Mouse (Mus musculus): Measurements from ENCODE around the gene Tulp2. TPM values are rescaled to one million over a fixed set of nuclear protein-coding genes. Genes with fewer than 3 reads are reported as not detected.
"Not testable (repeated sequence)": the region's sequence is repeated elsewhere in the genome, so short reads cannot be mapped to it uniquely, and the experiment has no call there.

Tulp2 gene
- polyA plus RNA-seq, 1 experiment: not detected

GRCm38 (mm10) chr7:45465112-45465511 is 16.6 kb upstream of the Tulp2 start:
- peak overlapping the region; percentile 3; the same call in 1 of the 2 replicates for H3K27ac ChIP-seq (ENCODE audit: insufficient read depth, low read length)
- H3K4me3 ChIP-seq (ENCODE audit: insufficient read depth, low read length): peak overlapping the region; percentile 96
- H3K4me1 ChIP-seq (ENCODE audit: control insufficient read depth, insufficient read depth, low read length): peaks cover 12% of the 10 kb centered on the region
- TF ChIP-seq POLR2A (IDR thresholded peaks at IDR 0.05; ENCODE audit: low read depth, low read length) (no peak), CTCF (IDR thresholded peaks at IDR 0.05; ENCODE audit: borderline replicate concordance, insufficient read depth, low read length) (no peak)

DNA sequence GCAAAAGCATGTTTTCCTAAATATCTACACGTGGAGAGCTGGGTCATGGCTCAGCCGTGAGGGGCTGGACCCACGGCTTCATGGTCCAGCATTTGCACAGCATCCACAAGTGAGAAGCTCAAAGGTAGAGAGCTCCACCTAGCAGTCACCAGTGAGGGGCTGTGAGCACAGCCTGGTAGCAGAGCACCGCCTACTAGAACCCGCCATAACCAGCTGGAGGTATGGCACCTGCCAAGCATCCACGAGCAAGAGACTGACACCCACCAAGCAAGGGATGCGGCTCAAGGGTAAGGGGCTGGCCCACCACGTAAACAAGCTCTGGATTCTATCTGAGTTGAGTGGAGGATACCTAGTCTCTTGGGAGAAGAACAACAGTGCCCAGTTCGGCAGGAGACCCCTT is 16.1 kb upstream of the Tulp2 start:
- H3K4me1 ChIP-seq (ENCODE audit: control insufficient read depth, insufficient read depth, low read length): peaks cover 9% of the 10 kb centered on the region
- H3K4me3 ChIP-seq (ENCODE audit: insufficient read depth, low read length): peak overlapping the region; percentile 96
- peak overlapping the region; percentile 90; the same call in 1 of the 2 replicates for H3K27ac ChIP-seq (ENCODE audit: insufficient read depth, low read length)
- TF ChIP-seq CTCF (IDR thresholded peaks at IDR 0.05; ENCODE audit: borderline replicate concordance, insufficient read depth, low read length) (no peak), POLR2A (IDR thresholded peaks at IDR 0.05; ENCODE audit: low read depth, low read length) (no peak)

DNA sequence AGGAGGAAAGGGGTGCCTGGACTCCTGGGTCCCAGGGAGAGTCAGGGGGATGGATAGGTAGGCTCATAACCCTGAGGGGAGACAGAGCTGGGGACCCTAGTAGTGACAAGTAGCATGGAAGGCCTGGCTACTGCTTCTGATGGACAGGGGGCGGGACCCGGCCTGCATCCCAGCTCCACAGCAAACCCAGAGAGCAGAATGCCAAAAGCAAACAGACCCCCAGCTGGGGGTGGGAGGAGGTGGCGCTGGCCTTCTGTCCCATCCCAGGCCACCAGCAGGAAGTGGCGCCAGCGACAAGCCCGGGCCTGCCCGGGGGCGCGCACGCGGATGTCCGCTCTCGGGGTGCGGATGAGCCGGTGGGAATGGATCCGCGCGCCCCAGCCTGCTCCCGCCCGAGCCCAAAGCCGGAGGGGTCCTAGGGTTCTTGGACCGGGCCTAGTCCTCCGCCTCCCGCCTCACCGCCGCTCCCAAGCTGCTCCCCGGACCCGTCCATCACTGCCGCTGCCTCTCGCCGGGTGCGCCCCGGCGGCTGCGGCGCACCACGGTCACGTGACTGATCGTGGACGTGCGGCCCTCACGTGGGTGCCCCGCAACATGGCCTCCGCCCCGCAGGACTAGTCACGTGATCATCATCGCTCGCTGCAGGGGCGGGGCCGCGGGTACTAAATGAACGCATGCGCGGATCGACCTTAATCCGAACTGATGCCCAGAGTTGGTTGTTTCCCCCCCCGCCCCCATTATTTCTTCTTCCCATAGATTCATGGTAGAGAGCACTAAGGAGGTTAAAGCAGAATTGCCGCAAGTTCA is 15.2 kb upstream of the Tulp2 start, which contains the start of gene Bax:
Gene Bax, minus strand, starts transcription at position 616 of the 807 bp plus-strand sequence.
- TF ChIP-seq CTCF (IDR thresholded peaks at IDR 0.05; ENCODE audit: borderline replicate concordance, insufficient read depth, low read length) (no peak), POLR2A (IDR thresholded peaks at IDR 0.05; ENCODE audit: low read depth, low read length) (peak; percentile 78)
- H3K4me1 ChIP-seq (ENCODE audit: control insufficient read depth, insufficient read depth, low read length): peaks cover 7% of the 10 kb centered on the region
- peak within 1 kb of the TSS; percentile 96 for H3K4me3 ChIP-seq (ENCODE audit: insufficient read depth, low read length)
- H3K27ac ChIP-seq (ENCODE audit: insufficient read depth, low read length): peak within 1 kb of the TSS; percentile 90

DNA sequence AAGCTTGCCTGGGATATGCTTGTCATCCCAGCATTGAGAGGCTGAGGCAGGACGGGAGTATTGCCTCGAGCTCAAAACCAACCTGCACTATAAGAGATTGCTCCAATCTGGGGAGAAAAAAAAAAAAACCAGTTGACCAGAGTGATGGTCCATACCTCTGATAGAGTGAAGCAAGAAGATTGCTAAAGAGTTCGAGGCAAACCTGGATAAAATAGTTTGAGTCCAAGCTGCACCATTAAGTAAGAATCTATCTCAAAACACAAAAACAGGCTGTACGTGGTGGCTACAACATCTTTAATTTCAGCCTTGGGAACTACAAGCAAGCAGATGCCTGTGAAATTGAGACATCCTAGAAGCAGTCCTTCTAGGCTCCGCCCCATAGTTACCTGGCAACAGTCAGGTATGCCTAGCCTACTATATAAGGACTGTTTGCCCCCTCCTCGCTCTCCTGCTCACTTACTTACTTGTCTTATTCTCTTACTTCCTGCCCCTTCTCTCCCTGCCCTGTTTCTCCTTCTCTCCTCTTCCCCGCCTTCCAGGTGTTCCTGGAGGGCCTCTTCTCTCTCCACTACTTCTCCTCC is 14.5 kb upstream of the Tulp2 start:
- Histone ChIP-seq H3K4me1 (ENCODE audit: control insufficient read depth, insufficient read depth, low read length) (peaks cover 7% of the 10 kb centered on the region), H3K4me3 (ENCODE audit: insufficient read depth, low read length) (peak overlapping the region; percentile 25; the same call in 1 of the 2 replicates), H3K27ac (ENCODE audit: insufficient read depth, low read length) (no peak overlapping the region)
- TF ChIP-seq POLR2A (IDR thresholded peaks at IDR 0.05; ENCODE audit: low read depth, low read length): no peak
- TF ChIP-seq CTCF (IDR thresholded peaks at IDR 0.05; ENCODE audit: borderline replicate concordance, insufficient read depth, low read length): no peak

GRCm38 (mm10) chr7:45470869-45471268 is 10.8 kb upstream of the Tulp2 start:
- Histone ChIP-seq H3K4me1 (ENCODE audit: control insufficient read depth, insufficient read depth, low read length) (no peaks in the 10 kb centered on the region), H3K27ac (ENCODE audit: insufficient read depth, low read length) (no peak overlapping the region), H3K4me3 (ENCODE audit: insufficient read depth, low read length) (no peak overlapping the region)
- TF ChIP-seq POLR2A (IDR thresholded peaks at IDR 0.05; ENCODE audit: low read depth, low read length) (no peak), CTCF (IDR thresholded peaks at IDR 0.05; ENCODE audit: borderline replicate concordance, insufficient read depth, low read length) (no peak)

DNA sequence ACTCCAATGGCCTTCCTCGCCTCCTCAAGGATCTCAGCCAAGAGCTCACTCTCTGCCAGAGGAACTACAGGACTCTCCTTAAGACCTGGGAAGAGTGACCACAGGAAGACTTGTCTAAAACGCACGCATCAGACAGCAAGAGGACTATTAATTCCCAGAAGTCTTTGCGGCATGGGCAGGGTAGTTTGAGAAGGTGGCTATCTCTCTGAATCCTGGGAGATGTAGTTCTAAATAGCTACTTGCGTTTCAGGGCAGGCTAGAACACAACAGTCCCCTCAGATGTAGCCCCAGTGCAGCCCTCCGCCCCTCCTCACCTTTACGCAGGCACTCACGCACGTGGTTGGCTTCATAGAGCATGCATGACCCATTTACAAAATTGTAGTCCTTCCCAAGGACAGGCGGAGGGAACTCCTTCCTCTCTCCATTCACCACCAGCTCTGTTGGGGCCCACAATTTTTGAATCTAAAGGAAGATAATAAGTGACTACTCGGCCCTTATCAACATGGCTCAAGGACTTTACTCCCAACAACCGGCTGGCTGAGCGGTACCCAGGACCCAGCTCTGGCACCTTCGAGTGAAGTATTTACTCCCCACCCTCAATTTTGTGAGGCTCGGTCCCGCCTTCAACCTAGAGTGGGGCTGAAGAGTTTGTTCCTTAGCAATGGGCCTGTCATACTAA is 6.2 kb upstream of the Tulp2 start:
- no peak for TF ChIP-seq CTCF (IDR thresholded peaks at IDR 0.05; ENCODE audit: borderline replicate concordance, insufficient read depth, low read length)
- peak; percentile 49; the same call in 1 of the 2 replicates for TF ChIP-seq POLR2A (IDR thresholded peaks at IDR 0.05; ENCODE audit: low read depth, low read length)
- Histone ChIP-seq H3K27ac (ENCODE audit: insufficient read depth, low read length) (no peak overlapping the region), H3K4me1 (ENCODE audit: control insufficient read depth, insufficient read depth, low read length) (no peaks in the 10 kb centered on the region), H3K4me3 (ENCODE audit: insufficient read depth, low read length) (no peak overlapping the region)

GRCm38 (mm10) chr7:45476453-45476852 is 5.2 kb upstream of the Tulp2 start:
- TF ChIP-seq CTCF (IDR thresholded peaks at IDR 0.05; ENCODE audit: borderline replicate concordance, insufficient read depth, low read length) (no peak), POLR2A (IDR thresholded peaks at IDR 0.05; ENCODE audit: low read depth, low read length) (no peak)
- H3K4me3 ChIP-seq (ENCODE audit: insufficient read depth, low read length): no peak overlapping the region
- no peaks in the 10 kb centered on the region for H3K4me1 ChIP-seq (ENCODE audit: control insufficient read depth, insufficient read depth, low read length)
- no peak overlapping the region for H3K27ac ChIP-seq (ENCODE audit: insufficient read depth, low read length)

GRCm38 (mm10) chr7:45477003-45477402 is 4.7 kb upstream of the Tulp2 start:
- no peak overlapping the region for H3K27ac ChIP-seq (ENCODE audit: insufficient read depth, low read length)
- H3K4me3 ChIP-seq (ENCODE audit: insufficient read depth, low read length): no peak overlapping the region
- peak; percentile 29; the same call in 1 of the 2 replicates for TF ChIP-seq CTCF (IDR thresholded peaks at IDR 0.05; ENCODE audit: borderline replicate concordance, insufficient read depth, low read length)
- no peak for TF ChIP-seq POLR2A (IDR thresholded peaks at IDR 0.05; ENCODE audit: low read depth, low read length)
- H3K4me1 ChIP-seq (ENCODE audit: control insufficient read depth, insufficient read depth, low read length): no peaks in the 10 kb centered on the region

GRCm38 (mm10) chr7:45478774-45479173 is 2.9 kb upstream of the Tulp2 start:
- no peaks in the 10 kb centered on the region for H3K4me1 ChIP-seq (ENCODE audit: control insufficient read depth, insufficient read depth, low read length)
- no peak overlapping the region for H3K4me3 ChIP-seq (ENCODE audit: insufficient read depth, low read length)
- TF ChIP-seq POLR2A (IDR thresholded peaks at IDR 0.05; ENCODE audit: low read depth, low read length) (no peak), CTCF (IDR thresholded peaks at IDR 0.05; ENCODE audit: borderline replicate concordance, insufficient read depth, low read length) (no peak)
- H3K27ac ChIP-seq (ENCODE audit: insufficient read depth, low read length): no peak overlapping the region

GRCm38 (mm10) chr7:45480310-45480709 is 1.4 kb upstream of the Tulp2 start:
- not testable (repeated sequence) for H3K4me1 ChIP-seq (ENCODE audit: control insufficient read depth, insufficient read depth, low read length); H3K4me3 ChIP-seq (ENCODE audit: insufficient read depth, low read length); H3K27ac ChIP-seq (ENCODE audit: insufficient read depth, low read length)

Measured in embryonic fibroblast, embryonic 13.5 days (primary cell).